Mouse (Mus musculus): Measurements from ENCODE around the gene Hoxa10. TPM values are rescaled to one million over a fixed set of nuclear protein-coding genes. Genes with fewer than 3 reads are reported as not detected.

Hoxa10 gene
- polyA plus RNA-seq, 1 experiment from 2014 or later: 7.8 TPM

- WGBS: 19% methylated on average over 10 of the region's 10 CpGs
- Histone ChIP-seq H3K4me1 (replicated peaks; ENCODE audit: control insufficient read depth, insufficient read depth, low read length) (peaks cover 6% of the 10 kb centered on the region; the same call in 1 of the 2 replicates), H3K9me3 (ENCODE audit: control insufficient read depth) (no peaks in the 10 kb centered on the region), H3K27me3 (replicated peaks; ENCODE audit: control insufficient read depth, insufficient read depth, low read length) (no peaks in the 10 kb centered on the region), H3K9ac (ENCODE audit: low read depth, low read length) (no peak overlapping the region), H3K27ac (ENCODE audit: low read depth, low read length) (no peak overlapping the region), H3K4me2 (replicated peaks; ENCODE audit: low read depth) (peak overlapping the region; percentile 1; the same call in 1 of the 2 replicates), H3K4me3 (ENCODE audit: low read depth, low read length) (no peak overlapping the region), H3K36me3 (ENCODE audit: control insufficient read depth, insufficient read depth) (no peaks in the 10 kb centered on the region)
- TF ChIP-seq CTCF (IDR thresholded peaks at IDR 0.05; ENCODE audit: low read depth): no peak
- no peak for ATAC-seq
These were observed 46.0 kb downstream of the Hoxa10 start for GRCm38 (mm10) chr6:52194690-52195089.

DNA sequence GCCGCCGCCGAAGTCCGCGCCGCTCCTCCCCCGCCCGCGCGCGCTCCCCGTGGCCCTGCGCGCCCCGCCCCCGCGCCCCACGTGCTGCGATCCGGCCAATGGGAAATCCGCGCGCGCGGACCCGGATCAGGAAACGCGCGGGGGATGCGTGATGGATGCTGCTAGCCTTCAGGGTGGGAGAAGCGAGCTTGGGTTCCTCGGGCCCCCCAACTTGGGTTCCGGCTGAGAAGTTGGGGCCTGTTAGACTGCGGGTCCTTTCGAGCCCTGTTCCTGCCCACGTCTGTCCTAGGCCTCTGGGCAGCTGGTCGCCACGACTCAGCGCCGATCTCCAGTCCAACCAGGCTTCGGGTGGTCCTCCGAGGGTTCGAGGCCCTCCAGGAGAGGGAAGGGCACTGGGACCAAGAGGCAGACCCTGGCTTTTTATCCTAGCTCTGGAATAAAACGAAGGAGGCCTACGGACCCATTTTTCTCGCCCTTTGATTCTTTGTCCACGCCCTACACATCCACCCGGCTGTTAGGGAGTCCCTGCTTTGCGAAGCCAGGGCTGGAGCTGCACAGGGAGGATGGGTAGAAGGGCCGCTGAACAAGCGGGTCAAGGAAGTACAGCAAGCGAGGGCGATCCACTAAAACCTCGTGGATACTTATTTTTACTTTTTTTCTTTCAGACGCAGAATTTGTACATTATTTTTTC is 48.6 kb downstream of the Hoxa10 start:
- Histone ChIP-seq H3K4me3 (ENCODE audit: low read depth, low read length) (peak overlapping the region; percentile 68), H3K27me3 (replicated peaks; ENCODE audit: control insufficient read depth, insufficient read depth, low read length) (no peaks in the 10 kb centered on the region), H3K4me1 (replicated peaks; ENCODE audit: control insufficient read depth, insufficient read depth, low read length) (peaks cover 11% of the 10 kb centered on the region; the same call in 1 of the 2 replicates), H3K4me2 (replicated peaks; ENCODE audit: low read depth) (peak overlapping the region; percentile 96), H3K9ac (ENCODE audit: low read depth, low read length) (peak overlapping the region; percentile 66), H3K36me3 (ENCODE audit: control insufficient read depth, insufficient read depth) (no peaks in the 10 kb centered on the region), H3K27ac (ENCODE audit: low read depth, low read length) (peak overlapping the region; percentile 77), H3K9me3 (ENCODE audit: control insufficient read depth) (no peaks in the 10 kb centered on the region)
- TF ChIP-seq CTCF (IDR thresholded peaks at IDR 0.05; ENCODE audit: low read depth): no peak
- 2% methylated on average over 31 of the region's 55 CpGs for WGBS
- ATAC-seq: peak; percentile 82

GRCm38 (mm10) chr6:52190906-52191810 is 49.5 kb downstream of the Hoxa10 start, which contains the start of gene Hoxa4:
Gene Hoxa4, minus strand, starts transcription at chr6:52191753.
- Histone ChIP-seq H3K36me3 (ENCODE audit: control insufficient read depth, insufficient read depth) (no peaks in the 10 kb centered on the region), H3K27ac (ENCODE audit: low read depth, low read length) (peak within 1 kb of the TSS; percentile 85), H3K4me3 (ENCODE audit: low read depth, low read length) (peak within 1 kb of the TSS; percentile 68), H3K4me2 (replicated peaks; ENCODE audit: low read depth) (peak within 1 kb of the TSS; percentile 96), H3K9ac (ENCODE audit: low read depth, low read length) (peak within 1 kb of the TSS; percentile 85), H3K9me3 (ENCODE audit: control insufficient read depth) (no peaks in the 10 kb centered on the region), H3K27me3 (replicated peaks; ENCODE audit: control insufficient read depth, insufficient read depth, low read length) (no peaks in the 10 kb centered on the region), H3K4me1 (replicated peaks; ENCODE audit: control insufficient read depth, insufficient read depth, low read length) (peaks cover 11% of the 10 kb centered on the region; the same call in 1 of the 2 replicates)
- ATAC-seq: peak; percentile 35
- 2% methylated on average over 60 of the region's 102 CpGs for WGBS
- TF ChIP-seq CTCF (IDR thresholded peaks at IDR 0.05; ENCODE audit: low read depth): peak; percentile 10; the same call in 1 of the 2 replicates

- Histone ChIP-seq H3K9ac (ENCODE audit: low read depth, low read length) (peak overlapping the region; percentile 85), H3K9me3 (ENCODE audit: control insufficient read depth) (no peaks in the 10 kb centered on the region), H3K27ac (ENCODE audit: low read depth, low read length) (peak overlapping the region; percentile 85), H3K27me3 (replicated peaks; ENCODE audit: control insufficient read depth, insufficient read depth, low read length) (0 out of 2 replicates have a peak, but pooled peaks cover 4% of the 10 kb centered on the region), H3K36me3 (ENCODE audit: control insufficient read depth, insufficient read depth) (no peaks in the 10 kb centered on the region), H3K4me3 (ENCODE audit: low read depth, low read length) (peak overlapping the region; percentile 68), H3K4me1 (replicated peaks; ENCODE audit: control insufficient read depth, insufficient read depth, low read length) (peaks cover 11% of the 10 kb centered on the region; the same call in 1 of the 2 replicates), H3K4me2 (replicated peaks; ENCODE audit: low read depth) (peak overlapping the region; percentile 96)
- 11% methylated on average over 23 of the region's 23 CpGs for WGBS
- no peak for ATAC-seq
- no peak for TF ChIP-seq CTCF (IDR thresholded peaks at IDR 0.05; ENCODE audit: low read depth)
These were observed 50.2 kb downstream of the Hoxa10 start for GRCm38 (mm10) chr6:52190410-52190809.

GRCm38 (mm10) chr6:52189909-52190308 is 50.7 kb downstream of the Hoxa10 start:
- Histone ChIP-seq H3K27me3 (replicated peaks; ENCODE audit: control insufficient read depth, insufficient read depth, low read length) (0 out of 2 replicates have a peak, but pooled peaks cover 4% of the 10 kb centered on the region), H3K36me3 (ENCODE audit: control insufficient read depth, insufficient read depth) (no peaks in the 10 kb centered on the region), H3K4me2 (replicated peaks; ENCODE audit: low read depth) (peak overlapping the region; percentile 96), H3K9me3 (ENCODE audit: control insufficient read depth) (no peaks in the 10 kb centered on the region), H3K9ac (ENCODE audit: low read depth, low read length) (0 out of 2 replicates have a peak overlapping the region, but pooled peaks have one; percentile 85), H3K4me1 (replicated peaks; ENCODE audit: control insufficient read depth, insufficient read depth, low read length) (peaks cover 11% of the 10 kb centered on the region; the same call in 1 of the 2 replicates), H3K4me3 (ENCODE audit: low read depth, low read length) (peak overlapping the region; percentile 68), H3K27ac (ENCODE audit: low read depth, low read length) (peak overlapping the region; percentile 85)
- 47% methylated on average over 8 of the region's 8 CpGs for WGBS
- no peak for ATAC-seq
- no peak for TF ChIP-seq CTCF (IDR thresholded peaks at IDR 0.05; ENCODE audit: low read depth)

Measured in intestine, postnatal 0 days (tissue).